Mouse (Mus musculus) cerebellum, adult 2 months (tissue): ENCODE measurements around the gene Mki67. TPM values are rescaled to one million over a fixed set of nuclear protein-coding genes. Genes with fewer than 3 reads are reported as not detected.

Experiments
- DNase-seq, 2 experiments: peaks; one replicate each; pipeline ENCODE4 v3.0.0; 2021
- H3K27ac ChIP-seq: fragments of 200-500 bp; 2 replicates; pipeline ENCODE4 v1.5.1; 2012; ENCODE audit warnings: low read length, control low read depth, inconsistent platforms; ENCODE audit not compliant: insufficient read depth
- H3K27me3 ChIP-seq: fragments of 200-500 bp; 2 replicates; pipeline ENCODE4 v1.6.1; 2012; ENCODE audit warnings: inconsistent platforms, mild to moderate bottlenecking, low read length, moderate library complexity; ENCODE audit not compliant: control insufficient read depth, insufficient read depth
- H3K4me1 ChIP-seq: fragments of 200-500 bp; 2 replicates; pipeline ENCODE4 v1.6.1; 2011; ENCODE audit warnings: low read length; ENCODE audit not compliant: control insufficient read depth, insufficient read depth
- H3K4me3 ChIP-seq: fragments of 200-500 bp; replicated peaks from 2 replicates; pipeline ENCODE3; 2011; ENCODE audit warnings: mild to moderate bottlenecking, low read depth, low read length, control low read depth; ENCODE audit not compliant: insufficient read depth
- CTCF ChIP-seq: fragments of 200-500 bp; IDR thresholded peaks from 2 replicates; pipeline ENCODE4 v1.5.1; 2011; ENCODE audit warnings: low read depth, mild to moderate bottlenecking, control low read depth, low read length, moderate library complexity, borderline replicate concordance; ENCODE audit not compliant: insufficient read depth
- POLR2A ChIP-seq: fragments of 200-500 bp; IDR thresholded peaks from 2 replicates; pipeline ENCODE4 v1.6.1; 2011; ENCODE audit warnings: low read length, control low read depth, borderline replicate concordance; ENCODE audit not compliant: insufficient read depth
- WGBS: fragments of 180-500 bp; shearing (Covaris S2); methylation state at CpG from one replicate; pipeline ENCODE4 v1.1.7; 2018; 5-methylcytosine and 5-hydroxymethylcytosine counted together
- polyA plus RNA-seq: library from polyadenylated mRNA; depleted of rRNA; stranded (reverse); fragments of >200 nt; gene quantifications from 2 replicates; pipeline ENCODE4 v1.2.3, GENCODE M21; 2012

Mki67 gene
- polyA plus RNA-seq, 1 experiment: 0.10 TPM

GRCm38 (mm10) chr7:135654288-135654687 is 61.9 kb downstream of the Mki67 start:
- Histone ChIP-seq H3K27ac (no peak overlapping the region), H3K4me3 (no peak overlapping the region), H3K27me3 (no peaks in the 10 kb centered on the region), H3K4me1 (no peaks in the 10 kb centered on the region)
- 93% methylated on average over 6 of the region's 6 CpGs for WGBS
- TF ChIP-seq POLR2A (no peak), CTCF (no peak)
- DNase-seq: no peak

GRCm38 (mm10) chr7:135653601-135654000 is 62.6 kb downstream of the Mki67 start:
- DNase-seq: no peak
- Histone ChIP-seq H3K27ac (no peak overlapping the region), H3K4me1 (no peaks in the 10 kb centered on the region), H3K27me3 (no peaks in the 10 kb centered on the region), H3K4me3 (no peak overlapping the region)
- 91% methylated on average over 7 of the region's 7 CpGs for WGBS
- no peak for TF ChIP-seq CTCF
- no peak for TF ChIP-seq POLR2A

- H3K4me3 ChIP-seq: no peak overlapping the region
- H3K4me1 ChIP-seq: no peaks in the 10 kb centered on the region
- no peak for DNase-seq
- TF ChIP-seq CTCF (no peak), POLR2A (no peak)
- no peak overlapping the region for H3K27ac ChIP-seq
- 77% methylated on average over 11 of the region's 11 CpGs for WGBS
- no peaks in the 10 kb centered on the region for H3K27me3 ChIP-seq
Measured at GRCm38 (mm10) chr7:135652781-135653180, 63.4 kb downstream of the Mki67 start.

- TF ChIP-seq CTCF (no peak), POLR2A (no peak)
- 66% methylated on average over 18 of the region's 18 CpGs for WGBS
- Histone ChIP-seq H3K27ac (no peak overlapping the region), H3K4me3 (no peak overlapping the region), H3K27me3 (no peaks in the 10 kb centered on the region), H3K4me1 (no peaks in the 10 kb centered on the region)
- no peak for DNase-seq
Measured at GRCm38 (mm10) chr7:135651831-135652511, 64.2 kb downstream of the Mki67 start.

GRCm38 (mm10) chr7:135650061-135650460 is 66.1 kb downstream of the Mki67 start:
- Histone ChIP-seq H3K27ac (no peak overlapping the region), H3K4me3 (no peak overlapping the region), H3K27me3 (no peaks in the 10 kb centered on the region), H3K4me1 (no peaks in the 10 kb centered on the region)
- WGBS: 81% methylated on average over 5 of the region's 5 CpGs
- no peak for TF ChIP-seq POLR2A
- no peak for TF ChIP-seq CTCF
- no peak for DNase-seq

GRCm38 (mm10) chr7:135649306-135649705 is 66.9 kb downstream of the Mki67 start:
- no peaks in the 10 kb centered on the region for H3K4me1 ChIP-seq
- H3K27me3 ChIP-seq: no peaks in the 10 kb centered on the region
- H3K4me3 ChIP-seq: no peak overlapping the region
- WGBS: 98% methylated on average over 1 of the region's 1 CpGs
- H3K27ac ChIP-seq: no peak overlapping the region
- TF ChIP-seq CTCF (no peak), POLR2A (no peak)
- DNase-seq: no peak

GRCm38 (mm10) chr7:135648821-135649220 is 67.3 kb downstream of the Mki67 start:
- H3K4me1 ChIP-seq: no peaks in the 10 kb centered on the region
- no peak overlapping the region for H3K4me3 ChIP-seq
- no peak for DNase-seq
- no peaks in the 10 kb centered on the region for H3K27me3 ChIP-seq
- H3K27ac ChIP-seq: no peak overlapping the region
- TF ChIP-seq POLR2A (no peak), CTCF (no peak)
- WGBS: 77% methylated on average over 8 of the region's 8 CpGs

- H3K27me3 ChIP-seq: no peaks in the 10 kb centered on the region
- TF ChIP-seq CTCF (no peak), POLR2A (no peak)
- 67% methylated on average over 6 of the region's 6 CpGs for WGBS
- peaks cover 4% of the 10 kb centered on the region for H3K4me1 ChIP-seq
- no peak overlapping the region for H3K4me3 ChIP-seq
- no peak for DNase-seq
- no peak overlapping the region for H3K27ac ChIP-seq
Measured at GRCm38 (mm10) chr7:135646976-135647375, 69.2 kb downstream of the Mki67 start.
